Mouse (Mus musculus) hindbrain, embryonic 14.5 days (tissue): Measurements from ENCODE around the gene D2hgdh. TPM values are rescaled to one million over a fixed set of nuclear protein-coding genes. Genes with fewer than 3 reads are reported as not detected.

Experiments
- ATAC-seq: fragments of 200-750 bp; cut with Nextera tagmentation; 2 replicates; pipeline ENCODE4 v1.8.0; 2017; ENCODE audit warnings: moderate number of reproducible peaks, mild to moderate bottlenecking, moderate TSS enrichment, moderate library complexity; ENCODE audit not compliant: low FRiP score
- DNase-seq: peaks from one replicate; pipeline ENCODE4 v3.0.0-alpha.2; 2015; ENCODE audit warnings: low spot score
- H3K27ac ChIP-seq: fragments of 300-500 bp; sonication (generic); 2 replicates; pipeline ENCODE4 v1.5.1; 2014; ENCODE audit warnings: mild to moderate bottlenecking, moderate library complexity
- H3K27me3 ChIP-seq: fragments of 300-500 bp; sonication (generic); 2 replicates; pipeline ENCODE4 v1.6.1; 2014; ENCODE audit warnings: mild to moderate bottlenecking, low read length, mixed read lengths; ENCODE audit not compliant: control insufficient read depth, insufficient read depth
- H3K36me3 ChIP-seq: fragments of 300-500 bp; sonication (generic); replicated peaks from 2 replicates; pipeline ENCODE4 v1.6.1; 2014; ENCODE audit not compliant: control insufficient read depth, insufficient read depth
- H3K4me1 ChIP-seq: fragments of 300-500 bp; sonication (generic); replicated peaks from 2 replicates; pipeline ENCODE4 v1.6.1; 2014; ENCODE audit warnings: antibody characterized with exemption, low read length, mixed read lengths; ENCODE audit not compliant: control insufficient read depth, insufficient read depth
- H3K4me2 ChIP-seq: fragments of 300-500 bp; sonication (generic); replicated peaks from 2 replicates; pipeline ENCODE4 v1.6.1; 2014; ENCODE audit warnings: mild to moderate bottlenecking, moderate library complexity
- H3K4me3 ChIP-seq: fragments of 300-500 bp; sonication (generic); replicated peaks from 2 replicates; pipeline ENCODE4 v1.5.1; 2014; ENCODE audit warnings: mild to moderate bottlenecking, low read length
- H3K9ac ChIP-seq: fragments of 300-500 bp; sonication (generic); 2 replicates; pipeline ENCODE4 v1.6.1; 2014
- H3K9me3 ChIP-seq: fragments of 300-500 bp; sonication (generic); 2 replicates; pipeline ENCODE4 v1.6.1; 2016; ENCODE audit warnings: low read length; ENCODE audit not compliant: control insufficient read depth
- whole genome bisulfite sequencing: fragments of 180-500 bp; shearing (Covaris S2); extraction: QIAGEN DNeasy Blood & Tissue Kit; methylation state at CpG from one replicate; pipeline ENCODE4 v1.1.7; 2014; 5-methylcytosine and 5-hydroxymethylcytosine counted together
- polyA plus RNA-seq: library from polyadenylated mRNA; unstranded; fragments of >200 nt; fragmentation: Nextera tagmentation; extraction: Ambion mirVana; gene quantifications from 2 replicates; pipeline ENCODE4 v1.2.1, GENCODE M21; 2014

D2hgdh gene
- polyA plus RNA-seq, 1 experiment from 2014 or later: 11.3 TPM

GRCm38 (mm10) chr1:93803556-93804507 is 20.9 kb upstream of the D2hgdh start, which contains the start of gene Ing5:
Ing5 (plus strand) TSS chr1:93803965.
- H3K27ac ChIP-seq: peak within 1 kb of the TSS; percentile 91
- H3K9me3 ChIP-seq: no peaks in the 10 kb centered on the region
- WGBS: under 1% methylated on average over 79 of the region's 94 CpGs
- ATAC-seq (peak; percentile 93), DNase-seq (peak; percentile 98)
- H3K27me3 ChIP-seq: no peaks in the 10 kb centered on the region
- peak within 1 kb of the TSS; percentile 50 for H3K4me3 ChIP-seq
- H3K9ac ChIP-seq: peak within 1 kb of the TSS; percentile 66
- peaks cover 38% of the 10 kb centered on the region for H3K36me3 ChIP-seq
- peaks cover 18% of the 10 kb centered on the region for H3K4me1 ChIP-seq
- peak within 1 kb of the TSS; percentile 90 for H3K4me2 ChIP-seq

- Histone ChIP-seq H3K27ac (no peak overlapping the region; the same call in 1 of the 2 replicates), H3K4me3 (peak overlapping the region; percentile 50), H3K9me3 (no peaks in the 10 kb centered on the region), H3K27me3 (no peaks in the 10 kb centered on the region), H3K4me1 (peaks cover 18% of the 10 kb centered on the region), H3K9ac (peak overlapping the region; percentile 62; the same call in 1 of the 2 replicates), H3K36me3 (peaks cover 35% of the 10 kb centered on the region), H3K4me2 (peak overlapping the region; percentile 49)
- DNase-seq: no peak
- no peak for ATAC-seq
- WGBS: 80% methylated on average over 4 of the region's 4 CpGs
These were observed 19.9 kb upstream of the D2hgdh start for GRCm38 (mm10) chr1:93804818-93805217.

GRCm38 (mm10) chr1:93805221-93805951 is 19.3 kb upstream of the D2hgdh start:
- H3K36me3 ChIP-seq: peaks cover 35% of the 10 kb centered on the region
- no peak overlapping the region for H3K9ac ChIP-seq
- no peaks in the 10 kb centered on the region for H3K9me3 ChIP-seq
- H3K27ac ChIP-seq: no peak overlapping the region
- ATAC-seq (no peak), DNase-seq (no peak)
- no peak overlapping the region for H3K4me3 ChIP-seq
- 79% methylated on average over 5 of the region's 5 CpGs for WGBS
- no peaks in the 10 kb centered on the region for H3K27me3 ChIP-seq
- no peak overlapping the region for H3K4me2 ChIP-seq
- H3K4me1 ChIP-seq: peaks cover 18% of the 10 kb centered on the region

- Histone ChIP-seq H3K4me1 (peaks cover 8% of the 10 kb centered on the region; the same call in 1 of the 2 replicates), H3K4me3 (no peak overlapping the region), H3K4me2 (no peak overlapping the region), H3K27ac (no peak overlapping the region), H3K9me3 (no peaks in the 10 kb centered on the region), H3K36me3 (peaks cover 61% of the 10 kb centered on the region), H3K27me3 (no peaks in the 10 kb centered on the region), H3K9ac (no peak overlapping the region)
- no peak for DNase-seq
- no peak for ATAC-seq
- WGBS: 95% methylated on average over 4 of the region's 4 CpGs
These were observed 15.8 kb upstream of the D2hgdh start for GRCm38 (mm10) chr1:93808871-93809270.

- over 99% methylated on average over 3 of the region's 3 CpGs for WGBS
- ATAC-seq (no peak), DNase-seq (no peak)
- Histone ChIP-seq H3K9me3 (no peaks in the 10 kb centered on the region), H3K4me3 (no peak overlapping the region), H3K27ac (no peak overlapping the region), H3K9ac (no peak overlapping the region), H3K27me3 (no peaks in the 10 kb centered on the region), H3K4me1 (0 out of 2 replicates have a peak, but pooled peaks cover under 1% of the 10 kb centered on the region), H3K4me2 (no peak overlapping the region), H3K36me3 (peaks cover 73% of the 10 kb centered on the region)
These were observed 14.7 kb upstream of the D2hgdh start for GRCm38 (mm10) chr1:93810011-93810410.

- 93% methylated on average over 8 of the region's 8 CpGs for WGBS
These were observed 13.1 kb upstream of the D2hgdh start for GRCm38 (mm10) chr1:93811495-93812039.

GRCm38 (mm10) chr1:93817823-93818532 is 6.7 kb upstream of the D2hgdh start:
- Histone ChIP-seq H3K4me2 (no peak overlapping the region), H3K36me3 (peaks cover 87% of the 10 kb centered on the region), H3K4me1 (no peaks in the 10 kb centered on the region), H3K27me3 (no peaks in the 10 kb centered on the region), H3K27ac (no peak overlapping the region), H3K9ac (no peak overlapping the region), H3K4me3 (no peak overlapping the region), H3K9me3 (no peaks in the 10 kb centered on the region)
- WGBS: 94% methylated on average over 8 of the region's 8 CpGs
- DNase-seq (no peak), ATAC-seq (no peak)

More at GRCm38 (mm10) chr1:93811495-93812039, 13.1 kb upstream of the D2hgdh start:
- Histone ChIP-seq H3K9ac (no peak overlapping the region), H3K4me3 (no peak overlapping the region), H3K4me1 (no peaks in the 10 kb centered on the region), H3K4me2 (no peak overlapping the region), H3K27ac (no peak overlapping the region), H3K27me3 (no peaks in the 10 kb centered on the region), H3K36me3 (peaks cover 87% of the 10 kb centered on the region), H3K9me3 (no peaks in the 10 kb centered on the region)
- DNase-seq (no peak), ATAC-seq (no peak)

GRCm38 (mm10) chr1:93818722-93819121 is 6.0 kb upstream of the D2hgdh start:
- ATAC-seq (no peak), DNase-seq (no peak)
- peaks cover 80% of the 10 kb centered on the region for H3K36me3 ChIP-seq
- H3K9me3 ChIP-seq: no peaks in the 10 kb centered on the region
- no peak overlapping the region for H3K4me2 ChIP-seq
- no peak overlapping the region for H3K27ac ChIP-seq
- no peak overlapping the region for H3K4me3 ChIP-seq
- WGBS: 75% methylated on average over 7 of the region's 7 CpGs
- H3K27me3 ChIP-seq: no peaks in the 10 kb centered on the region
- H3K4me1 ChIP-seq: no peaks in the 10 kb centered on the region
- H3K9ac ChIP-seq: no peak overlapping the region
